Mouse (Mus musculus): ENCODE measurements around the gene Pilrb2. TPM values are rescaled to one million over a fixed set of nuclear protein-coding genes. Genes with fewer than 3 reads are reported as not detected.
A peak's percentile ranks its signal among the peaks of the same experiment; 100 is the strongest.
"Not testable (repeated sequence)": the region's sequence is repeated elsewhere in the genome, so short reads cannot be mapped to it uniquely, and the experiment has no call there.

Pilrb2 gene
- not detected in 2 replicates for polyA plus RNA-seq (2014; fragmentation: Nextera tagmentation; extraction: Ambion mirVana)

GRCm38 (mm10) chr5:137871644-137872380 lies at the start of gene Pilrb2:
Gene Pilrb2, minus strand, starts transcription at chr5:137871815.
- ATAC-seq (ENCODE audit: insufficient read depth, low FRiP score, low TSS enrichment); DNase-seq (ENCODE audit: low spot score); H3K4me3 ChIP-seq (ENCODE audit: low read depth, low read length); H3K9ac ChIP-seq (ENCODE audit: low read length); H3K4me2 ChIP-seq (ENCODE audit: low read depth); H3K36me3 ChIP-seq (ENCODE audit: control insufficient read depth, insufficient read depth, low read length); H3K9me3 ChIP-seq (ENCODE audit: control insufficient read depth, low read length); H3K4me1 ChIP-seq (ENCODE audit: control insufficient read depth, insufficient read depth, low read length); H3K27ac ChIP-seq (ENCODE audit: low read depth, low read length); H3K27me3 ChIP-seq (ENCODE audit: control insufficient read depth, insufficient read depth, low read length): not testable (repeated sequence)
- WGBS = 90% methylated on average over 2 of the region's 3 CpGs

GRCm38 (mm10) chr5:137915550-137915949 lies 43.9 kb upstream of the Pilrb2 start:
- no peak overlapping the region for H3K4me2 ChIP-seq (ENCODE audit: low read depth)
- H3K36me3 ChIP-seq (ENCODE audit: control insufficient read depth, insufficient read depth, low read length) = no peaks in the 10 kb centered on the region
- DNase-seq (ENCODE audit: low spot score) = no peak
- no peaks in the 10 kb centered on the region for H3K4me1 ChIP-seq (ENCODE audit: control insufficient read depth, insufficient read depth, low read length)
- H3K9ac ChIP-seq (ENCODE audit: low read length) = no peak overlapping the region
- H3K27ac ChIP-seq (ENCODE audit: low read depth, low read length) = no peak overlapping the region
- no peak for ATAC-seq (ENCODE audit: insufficient read depth, low FRiP score, low TSS enrichment)
- no peaks in the 10 kb centered on the region for H3K9me3 ChIP-seq (ENCODE audit: control insufficient read depth, low read length)
- H3K4me3 ChIP-seq (ENCODE audit: low read depth, low read length) = no peak overlapping the region
- WGBS = 84% methylated on average over 6 of the region's 6 CpGs
- H3K27me3 ChIP-seq (ENCODE audit: control insufficient read depth, insufficient read depth, low read length) = no peaks in the 10 kb centered on the region

GRCm38 (mm10) chr5:137914508-137914907 lies 42.9 kb upstream of the Pilrb2 start:
- H3K4me2 ChIP-seq (ENCODE audit: low read depth) = no peak overlapping the region
- no peaks in the 10 kb centered on the region for H3K9me3 ChIP-seq (ENCODE audit: control insufficient read depth, low read length)
- H3K27me3 ChIP-seq (ENCODE audit: control insufficient read depth, insufficient read depth, low read length) = no peaks in the 10 kb centered on the region
- H3K9ac ChIP-seq (ENCODE audit: low read length) = no peak overlapping the region
- no peak overlapping the region for H3K4me3 ChIP-seq (ENCODE audit: low read depth, low read length)
- no peaks in the 10 kb centered on the region for H3K36me3 ChIP-seq (ENCODE audit: control insufficient read depth, insufficient read depth, low read length)
- no peak for ATAC-seq (ENCODE audit: insufficient read depth, low FRiP score, low TSS enrichment)
- DNase-seq (ENCODE audit: low spot score) = no peak
- H3K27ac ChIP-seq (ENCODE audit: low read depth, low read length) = no peak overlapping the region
- no peaks in the 10 kb centered on the region for H3K4me1 ChIP-seq (ENCODE audit: control insufficient read depth, insufficient read depth, low read length)

GRCm38 (mm10) chr5:137909564-137910262 lies 38.1 kb upstream of the Pilrb2 start:
- Histone ChIP-seq H3K4me2 (ENCODE audit: low read depth) (no peak overlapping the region), H3K27ac (ENCODE audit: low read depth, low read length) (no peak overlapping the region), H3K9me3 (ENCODE audit: control insufficient read depth, low read length) (no peaks in the 10 kb centered on the region), H3K27me3 (ENCODE audit: control insufficient read depth, insufficient read depth, low read length) (no peaks in the 10 kb centered on the region), H3K36me3 (ENCODE audit: control insufficient read depth, insufficient read depth, low read length) (no peaks in the 10 kb centered on the region), H3K4me3 (ENCODE audit: low read depth, low read length) (no peak overlapping the region), H3K4me1 (ENCODE audit: control insufficient read depth, insufficient read depth, low read length) (no peaks in the 10 kb centered on the region), H3K9ac (ENCODE audit: low read length) (no peak overlapping the region)
- DNase-seq (ENCODE audit: low spot score) = no peak
- no peak for ATAC-seq (ENCODE audit: insufficient read depth, low FRiP score, low TSS enrichment)
- 87% methylated on average over 3 of the region's 3 CpGs for WGBS

- Histone ChIP-seq H3K9ac (ENCODE audit: low read length) (no peak overlapping the region), H3K4me1 (ENCODE audit: control insufficient read depth, insufficient read depth, low read length) (no peaks in the 10 kb centered on the region), H3K27ac (ENCODE audit: low read depth, low read length) (no peak overlapping the region), H3K27me3 (ENCODE audit: control insufficient read depth, insufficient read depth, low read length) (no peaks in the 10 kb centered on the region), H3K9me3 (ENCODE audit: control insufficient read depth, low read length) (no peaks in the 10 kb centered on the region), H3K4me3 (ENCODE audit: low read depth, low read length) (no peak overlapping the region), H3K36me3 (ENCODE audit: control insufficient read depth, insufficient read depth, low read length) (no peaks in the 10 kb centered on the region), H3K4me2 (ENCODE audit: low read depth) (no peak overlapping the region)
- WGBS = 75% methylated on average over 1 of the region's 1 CpGs
- no peak for ATAC-seq (ENCODE audit: insufficient read depth, low FRiP score, low TSS enrichment)
- DNase-seq (ENCODE audit: low spot score) = no peak
Measured at GRCm38 (mm10) chr5:137897812-137898211, 26.2 kb upstream of the Pilrb2 start.

- H3K9ac ChIP-seq (ENCODE audit: low read length) = no peak overlapping the region
- no peaks in the 10 kb centered on the region for H3K9me3 ChIP-seq (ENCODE audit: control insufficient read depth, low read length)
- H3K27me3 ChIP-seq (ENCODE audit: control insufficient read depth, insufficient read depth, low read length) = no peaks in the 10 kb centered on the region
- ATAC-seq (ENCODE audit: insufficient read depth, low FRiP score, low TSS enrichment) (no peak), DNase-seq (ENCODE audit: low spot score) (no peak)
- no peak overlapping the region for H3K27ac ChIP-seq (ENCODE audit: low read depth, low read length)
- no peak overlapping the region for H3K4me3 ChIP-seq (ENCODE audit: low read depth, low read length)
- no peaks in the 10 kb centered on the region for H3K36me3 ChIP-seq (ENCODE audit: control insufficient read depth, insufficient read depth, low read length)
- WGBS = 64% methylated on average over 1 of the region's 1 CpGs
- H3K4me1 ChIP-seq (ENCODE audit: control insufficient read depth, insufficient read depth, low read length) = no peaks in the 10 kb centered on the region
- H3K4me2 ChIP-seq (ENCODE audit: low read depth) = no peak overlapping the region
Measured at GRCm38 (mm10) chr5:137892954-137893353, 21.3 kb upstream of the Pilrb2 start.

GRCm38 (mm10) chr5:137887666-137888065 lies 16.1 kb upstream of the Pilrb2 start:
- H3K4me3 ChIP-seq (ENCODE audit: low read depth, low read length) = no peak overlapping the region
- no peaks in the 10 kb centered on the region for H3K4me1 ChIP-seq (ENCODE audit: control insufficient read depth, insufficient read depth, low read length)
- no peaks in the 10 kb centered on the region for H3K27me3 ChIP-seq (ENCODE audit: control insufficient read depth, insufficient read depth, low read length)
- WGBS = 94% methylated on average over 1 of the region's 1 CpGs
- no peaks in the 10 kb centered on the region for H3K9me3 ChIP-seq (ENCODE audit: control insufficient read depth, low read length)
- H3K9ac ChIP-seq (ENCODE audit: low read length) = no peak overlapping the region
- ATAC-seq (ENCODE audit: insufficient read depth, low FRiP score, low TSS enrichment) = no peak
- no peak overlapping the region for H3K27ac ChIP-seq (ENCODE audit: low read depth, low read length)
- H3K36me3 ChIP-seq (ENCODE audit: control insufficient read depth, insufficient read depth, low read length) = no peaks in the 10 kb centered on the region
- no peak overlapping the region for H3K4me2 ChIP-seq (ENCODE audit: low read depth)
- no peak for DNase-seq (ENCODE audit: low spot score)

- Histone ChIP-seq H3K4me3 (ENCODE audit: low read depth, low read length) (no peak overlapping the region), H3K27ac (ENCODE audit: low read depth, low read length) (no peak overlapping the region), H3K4me2 (ENCODE audit: low read depth) (no peak overlapping the region), H3K27me3 (ENCODE audit: control insufficient read depth, insufficient read depth, low read length) (no peaks in the 10 kb centered on the region), H3K9me3 (ENCODE audit: control insufficient read depth, low read length) (no peaks in the 10 kb centered on the region), H3K36me3 (ENCODE audit: control insufficient read depth, insufficient read depth, low read length) (no peaks in the 10 kb centered on the region), H3K9ac (ENCODE audit: low read length) (no peak overlapping the region), H3K4me1 (ENCODE audit: control insufficient read depth, insufficient read depth, low read length) (no peaks in the 10 kb centered on the region)
- DNase-seq (ENCODE audit: low spot score) (peak; percentile 58), ATAC-seq (ENCODE audit: insufficient read depth, low FRiP score, low TSS enrichment) (no peak)
- 20% methylated on average over 2 of the region's 2 CpGs for WGBS
Measured at GRCm38 (mm10) chr5:137885894-137886293, 14.3 kb upstream of the Pilrb2 start.

GRCm38 (mm10) chr5:137883345-137883744 lies 11.7 kb upstream of the Pilrb2 start:
- H3K4me3 ChIP-seq (ENCODE audit: low read depth, low read length) = no peak overlapping the region
- DNase-seq (ENCODE audit: low spot score) (no peak), ATAC-seq (ENCODE audit: insufficient read depth, low FRiP score, low TSS enrichment) (no peak)
- no peaks in the 10 kb centered on the region for H3K4me1 ChIP-seq (ENCODE audit: control insufficient read depth, insufficient read depth, low read length)
- H3K27me3 ChIP-seq (ENCODE audit: control insufficient read depth, insufficient read depth, low read length) = no peaks in the 10 kb centered on the region
- no peak overlapping the region for H3K4me2 ChIP-seq (ENCODE audit: low read depth)
- no peaks in the 10 kb centered on the region for H3K36me3 ChIP-seq (ENCODE audit: control insufficient read depth, insufficient read depth, low read length)
- 84% methylated on average over 3 of the region's 3 CpGs for WGBS
- H3K27ac ChIP-seq (ENCODE audit: low read depth, low read length) = no peak overlapping the region
- H3K9ac ChIP-seq (ENCODE audit: low read length) = no peak overlapping the region
- H3K9me3 ChIP-seq (ENCODE audit: control insufficient read depth, low read length) = no peaks in the 10 kb centered on the region

Data from neural tube, embryonic 11.5 days (tissue).